Mouse (Mus musculus) cortical plate, adult 2 months (tissue): ENCODE measurements around the gene Tex2.

Experiments used
- CTCF ChIP-seq: fragments of 200-500 bp; IDR thresholded peaks from 2 replicates; pipeline ENCODE4 v1.5.1; 2011; ENCODE audit warnings: mild to moderate bottlenecking, control low read depth, low read length; ENCODE audit not compliant: insufficient read depth; ENCODE audit errors: extremely low read depth
- POLR2A ChIP-seq: fragments of 200-500 bp; IDR thresholded peaks from 2 replicates; pipeline ENCODE4 v1.6.1; 2011; ENCODE audit warnings: mild to moderate bottlenecking, low read length, control low read depth; ENCODE audit not compliant: insufficient read depth; ENCODE audit errors: extremely low read depth

DNA sequence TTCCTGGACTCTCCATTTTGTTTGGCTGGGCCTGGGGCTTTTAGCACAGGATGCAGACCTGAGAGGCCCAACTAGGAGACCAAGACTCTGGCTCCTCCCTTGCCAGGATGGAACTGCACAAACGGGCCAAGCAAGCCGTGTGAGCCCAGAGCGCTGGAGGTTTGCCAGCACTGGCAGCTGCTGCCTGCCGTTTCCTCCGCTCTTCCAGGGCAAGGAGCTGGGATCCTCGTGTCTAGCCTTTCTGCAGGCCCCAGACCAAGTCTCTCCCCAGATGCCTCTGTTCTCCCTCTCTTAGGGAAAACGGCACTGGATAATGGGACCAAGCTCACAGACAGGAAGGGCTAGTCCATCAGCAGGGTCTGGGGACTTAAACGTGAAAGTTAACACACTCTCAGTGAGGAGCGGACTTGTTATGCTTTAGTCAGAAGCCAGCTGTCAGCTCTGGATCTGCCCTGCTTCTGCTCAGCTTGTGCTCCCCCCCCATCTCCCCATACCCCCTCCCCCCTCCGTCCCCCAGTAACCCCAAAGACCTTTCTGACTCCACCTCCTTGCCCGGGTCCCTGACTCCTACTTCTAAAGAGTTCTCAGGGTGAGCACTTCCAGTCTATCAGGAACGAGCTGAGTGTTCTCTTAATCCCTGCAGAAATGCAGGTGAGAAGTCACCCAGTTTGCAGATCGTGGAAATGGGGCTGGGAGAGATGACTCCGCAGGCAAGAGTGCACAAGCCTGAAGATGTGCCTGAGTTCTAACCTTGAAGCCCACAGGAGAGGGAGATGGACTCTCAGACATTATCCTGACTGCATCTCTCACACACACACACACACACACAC lies 45.0 kb upstream of the Tex2 start:
- TF ChIP-seq CTCF (no peak), POLR2A (no peak)
